Mouse (Mus musculus) adrenal gland, adult 8-10 months (tissue): ENCODE data around the gene Utp18. TPM values are rescaled to one million over a fixed set of nuclear protein-coding genes. Genes with fewer than 3 reads are reported as not detected.

Experiments
- DNase-seq: peaks from one replicate; pipeline ENCODE4 v3.0.0; 2022
- total RNA-seq, 4 experiments: library from RNA; stranded (reverse); gene quantifications; 2 replicates each; pipeline ENCODE4 v1.2.4; 2022

Gene Utp18
- total RNA-seq, 4 experiments from 2014 or later: 20.7 to 29.2 (median 22.0) TPM

GRCm38 (mm10) chr11:93828619-93829326, 56.8 kb downstream of the Utp18 start:
- no peak for DNase-seq

DNA sequence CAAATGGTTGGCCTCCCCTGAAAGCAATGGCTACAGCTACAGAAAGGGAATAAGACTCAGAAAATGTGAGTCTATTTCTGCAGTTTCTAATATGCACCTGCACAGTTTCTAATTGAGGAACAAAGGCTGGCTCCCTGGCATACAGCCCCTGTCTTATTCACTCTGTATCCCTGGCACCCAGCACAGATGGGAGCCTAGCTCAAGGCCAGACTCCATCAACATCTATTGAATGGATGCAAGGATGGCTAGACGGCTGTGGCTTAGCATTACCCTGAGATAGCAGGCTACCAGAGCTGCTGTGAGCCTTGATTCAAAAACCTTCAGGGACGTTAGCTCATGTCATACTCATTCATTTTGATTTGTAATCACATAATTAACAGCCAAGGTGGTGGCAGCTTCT, 63.3 kb downstream of the Utp18 start:
- no peak for DNase-seq

GRCm38 (mm10) chr11:93821533-93821932, 64.0 kb downstream of the Utp18 start:
- no peak for DNase-seq

DNA sequence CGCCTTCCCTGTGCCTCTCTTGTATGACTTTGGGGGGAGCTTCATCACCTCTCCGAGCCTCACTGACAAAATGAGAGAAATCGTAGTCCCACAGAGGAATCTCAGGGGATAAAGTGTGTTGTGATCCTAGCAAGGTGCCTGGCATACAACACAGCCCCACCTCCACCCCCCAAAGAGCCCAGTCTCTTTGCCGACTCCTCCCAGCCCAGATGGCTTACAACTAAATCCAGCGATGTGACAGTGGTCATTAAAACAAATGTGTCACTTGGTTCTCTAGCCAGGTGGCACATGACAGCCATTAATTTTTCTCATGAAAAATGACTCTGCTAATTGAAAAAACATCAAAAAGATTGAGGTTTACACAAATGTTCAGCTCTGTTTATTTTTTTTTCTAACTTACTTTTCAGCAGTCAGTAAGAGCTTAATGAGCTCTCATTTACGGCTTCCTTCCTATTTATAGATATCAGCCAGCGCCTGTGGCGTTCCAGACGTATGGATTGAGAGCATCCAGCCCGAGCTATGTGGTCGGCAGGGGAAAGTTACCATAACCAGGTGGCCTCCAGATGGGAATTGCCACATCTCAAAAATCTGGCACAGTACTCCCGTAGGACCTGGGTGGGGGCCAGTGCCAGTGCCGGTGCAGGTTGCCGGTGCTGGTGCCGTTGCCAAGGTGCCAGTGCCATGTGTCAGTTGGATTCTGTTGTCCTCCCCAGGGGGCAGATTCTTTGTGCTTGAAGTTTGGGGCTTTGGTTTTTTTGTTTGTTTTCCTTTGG, 67.4 kb downstream of the Utp18 start:
- no peak for DNase-seq

DNA sequence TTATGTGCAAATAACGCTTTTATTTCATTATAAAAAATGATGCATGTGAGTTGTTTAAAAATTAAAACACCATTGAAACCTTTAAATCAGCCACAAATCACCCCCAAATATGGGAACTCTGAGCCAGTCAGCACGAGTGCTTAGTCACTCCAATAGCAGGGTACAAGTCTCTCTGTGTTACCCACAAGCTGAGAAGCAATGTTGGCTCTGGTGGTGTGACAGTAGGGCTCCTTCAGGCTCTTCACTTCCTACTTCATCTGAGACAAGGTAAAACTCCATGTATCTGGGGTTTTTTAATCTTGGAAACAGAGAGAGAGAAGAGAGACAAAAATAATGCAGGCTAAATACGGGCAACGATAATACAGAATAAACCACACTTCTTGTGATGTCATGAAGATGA, 72.6 kb downstream of the Utp18 start:
- DNase-seq: no peak

DNA sequence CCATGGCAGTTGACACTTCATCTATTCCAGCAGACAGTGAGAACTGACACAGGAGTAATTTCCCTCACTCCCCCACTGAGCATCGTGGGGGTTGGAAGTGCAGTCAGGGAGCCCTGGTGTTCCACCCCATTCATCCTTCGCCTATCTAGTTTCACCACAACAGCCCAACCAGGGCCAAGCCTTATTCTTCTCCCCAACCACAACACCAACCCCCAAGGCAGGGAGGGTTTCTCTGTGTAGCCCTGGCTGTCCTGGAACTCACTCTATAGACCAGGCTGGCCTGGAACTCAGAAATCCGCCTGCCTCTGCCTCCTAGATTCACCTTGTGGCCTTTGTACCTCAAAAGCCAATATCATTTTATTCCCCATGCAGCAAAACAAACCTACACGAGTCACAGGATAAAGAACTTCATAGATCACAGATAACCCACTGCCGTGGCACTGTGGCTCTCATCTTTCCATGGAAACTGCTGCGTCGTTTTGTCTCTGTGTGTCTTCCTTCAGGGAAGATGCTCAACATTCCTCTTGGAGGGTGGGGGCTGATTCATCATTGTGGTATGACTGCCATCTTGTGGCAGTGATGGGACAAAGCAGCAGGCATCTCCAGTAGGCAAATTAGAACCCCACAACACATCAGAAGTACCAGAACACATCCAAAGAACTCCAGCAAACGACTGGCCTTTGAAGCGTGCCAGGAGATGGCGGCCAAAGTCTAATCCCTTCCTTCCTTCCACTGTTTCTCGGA, 73.3 kb downstream of the Utp18 start:
- peak; percentile 12 for DNase-seq

Other genes starting within 250 kb of the Utp18 start
- 10 to 100 TPM; 25.4 to 38.4 (median 30.7) TPM for gene Mbtd1, start 86 bp upstream of the Utp18 start, total RNA-seq
- gene Nme2, start 70.5 kb upstream of the Utp18 start, total RNA-seq: 100 to 1,000 TPM; 422 to 501 (median 468) TPM
- gene Gm20390, start 82.5 kb upstream of the Utp18 start, total RNA-seq: 100 to 1,000 TPM in 1 of 4 experiments, 10 to 100 TPM in 3; 71.9 to 117 (median 88.3) TPM
- gene Nme1, start 82.8 kb upstream of the Utp18 start, total RNA-seq: 10 to 100 TPM; 36.1 to 56.6 (median 44.8) TPM
- 100 to 1,000 TPM in 2 of 4 experiments, 10 to 100 TPM in 2; 93.5 to 138 (median 115) TPM for gene Spag9, start 110.3 kb upstream of the Utp18 start, total RNA-seq